Comparison of ENCODE assay signal across 16 mouse cellular contexts in the genomic region with DNA sequence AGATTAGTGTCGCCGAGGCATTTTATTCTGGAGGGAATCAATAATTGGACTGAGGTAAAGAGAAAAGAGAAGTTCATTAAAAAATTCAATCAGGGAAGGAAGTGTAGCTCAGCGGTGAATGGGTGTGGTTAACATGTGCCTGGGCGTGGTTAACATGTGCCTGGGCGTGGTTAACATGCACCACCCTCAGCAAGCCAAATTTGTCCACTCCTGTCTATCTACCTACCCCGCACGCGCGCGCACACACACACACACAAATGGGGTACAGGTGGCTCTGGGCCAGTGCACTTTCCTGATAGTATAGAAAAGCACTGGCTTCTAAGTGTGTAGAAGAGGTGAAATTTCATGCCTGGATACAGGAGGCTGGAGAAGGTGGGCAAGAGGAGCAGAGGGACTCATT. TPM values are rescaled to one million over a fixed set of nuclear protein-coding genes. Genes with fewer than 3 reads are reported as not detected.
DNase-seq lines count a peak whose midpoint lies in the region; ATAC-seq lines count a peak whose summit lies in the region.
"Had no signal": no experiment of that assay in that cellular context is flagged by ENCODE, and none has a peak within 500 bp of the region (broad histone marks: within the 10 kb centered on the region; RNA-seq: fewer than 3 reads in every experiment).

No protein-coding gene starts in this region.

- 0 out of 2 replicates have a peak overlapping the region, but pooled peaks have one; percentile 13 for H3K27ac ChIP-seq in liver, embryonic 16.5 days (ENCODE audit: low read length)
- peak overlapping the region; percentile 35; the same call in 1 of the 2 replicates for H3K27ac ChIP-seq in stomach, embryonic 16.5 days (ENCODE audit: low read length)
- H3K27ac ChIP-seq: hindbrain, embryonic 15.5 days; layer of hippocampus, adult 2 months; limb, embryonic 13.5 days had no signal

- peaks cover 11% of the 10 kb centered on the region for H3K27me3 ChIP-seq in liver, embryonic 16.5 days (ENCODE audit: control insufficient read depth, insufficient read depth, low read depth, low read length)
- H3K27me3 ChIP-seq in stomach, embryonic 16.5 days (ENCODE audit: control insufficient read depth, insufficient read depth, low read length), result no peaks in the 10 kb centered on the region
- H3K27me3 ChIP-seq: hindbrain, embryonic 15.5 days; limb, embryonic 13.5 days had no signal

- peaks cover 16% of the 10 kb centered on the region for H3K4me1 ChIP-seq in liver, embryonic 16.5 days (ENCODE audit: control insufficient read depth, low read depth, low read length)
- no peaks in the 10 kb centered on the region for H3K4me1 ChIP-seq in stomach, embryonic 16.5 days (ENCODE audit: control insufficient read depth, insufficient read depth, low read length)
- H3K4me1 ChIP-seq: hindbrain, embryonic 15.5 days; limb, embryonic 13.5 days had no signal

- H3K36me3 ChIP-seq in liver, embryonic 16.5 days (ENCODE audit: control insufficient read depth, insufficient read depth), result no peaks in the 10 kb centered on the region
- no peaks in the 10 kb centered on the region for H3K36me3 ChIP-seq in stomach, embryonic 16.5 days (ENCODE audit: control insufficient read depth, insufficient read depth, low read length)
- H3K36me3 ChIP-seq: hindbrain, embryonic 15.5 days; limb, embryonic 13.5 days had no signal

- peak overlapping the region; percentile 41 for H3K4me2 ChIP-seq in liver, embryonic 16.5 days (ENCODE audit: low read depth, low read length)
- H3K4me2 ChIP-seq in stomach, embryonic 16.5 days (ENCODE audit: low read depth, low read length), result no peak overlapping the region
- H3K4me2 ChIP-seq: hindbrain, embryonic 15.5 days; limb, embryonic 13.5 days; midbrain, embryonic 11.5 days had no signal

- H3K4me3 ChIP-seq in liver, embryonic 16.5 days (ENCODE audit: low read depth, low read length), result no peak overlapping the region; the same call in 1 of the 2 replicates
- H3K4me3 ChIP-seq in stomach, embryonic 16.5 days (replicated peaks; ENCODE audit: low read length), result no peak overlapping the region
- H3K4me3 ChIP-seq: hindbrain, embryonic 15.5 days; layer of hippocampus, adult 2 months; limb, embryonic 13.5 days had no signal

- ATAC-seq in erythroid progenitor cell, adult 5-6 weeks (replicated peaks; ENCODE audit: low FRiP score, poor library complexity, severe bottlenecking), result peak; percentile 94
- peak; percentile 89 for ATAC-seq in liver, embryonic 16.5 days (ENCODE audit: low read depth)
- ATAC-seq in stomach, embryonic 16.5 days (ENCODE audit: insufficient read depth, low FRiP score), result no peak

- WGBS in liver, embryonic 16.5 days (ENCODE audit: insufficient replicate concordance), result 47% methylated on average over 10 of the region's 10 CpGs
- 86% methylated on average over 10 of the region's 10 CpGs for WGBS in stomach, embryonic 16.5 days

- no peaks in the 10 kb centered on the region for H3K9me3 ChIP-seq in liver, embryonic 16.5 days (replicated peaks; ENCODE audit: control insufficient read depth, low read length)
- H3K9me3 ChIP-seq in stomach, embryonic 16.5 days (replicated peaks; ENCODE audit: control insufficient read depth, low read length), result no peaks in the 10 kb centered on the region
- H3K9me3 ChIP-seq: hindbrain, embryonic 15.5 days; limb, embryonic 13.5 days had no signal

- peak; percentile 30 for DNase-seq in spleen, adult 12 weeks (ENCODE audit: low spot score)
- DNase-seq in spleen, adult 18-20 months, result no peak
- DNase-seq in adrenal gland, postnatal 14 days, result no peak
- DNase-seq in right cerebral cortex, adult 2 months (ENCODE audit: low spot score in 2 of 2), result no peak
- DNase-seq in frontal cortex, adult 2 months (ENCODE audit: extremely low spot score in 1 of 2, low spot score in 1 of 2), result no peak
- DNase-seq: cerebellum, adult 2 months; embryo, embryonic 11 days; kidney, adult 8-10 months; lung, postnatal 10 days had no signal

- H3K9ac ChIP-seq in liver, embryonic 16.5 days (ENCODE audit: low read depth, low read length), result no peak overlapping the region
- H3K9ac ChIP-seq in stomach, embryonic 16.5 days (ENCODE audit: low read length), result no peak overlapping the region
- H3K9ac ChIP-seq: hindbrain, embryonic 15.5 days; limb, embryonic 13.5 days had no signal

RNA-seq across cellular contexts. Expression of gene Siah1a, which starts 19.4 kb away (rescaled TPM):
- total RNA-seq in erythroid progenitor cell, adult 5-6 weeks (2015; ENCODE audit: low replicate concordance), result 22.2 and 45.0 TPM in 2 replicates
- 37.6 and 46.2 TPM in 2 replicates for total RNA-seq in erythroid progenitor cell, adult 5-6 weeks (2017; ENCODE audit: low replicate concordance)
- polyA plus RNA-seq in liver, embryonic 16.5 days (2015; fragmentation: Nextera tagmentation; extraction: Ambion mirVana), result 10.2 and 12.2 TPM in 2 replicates
- polyA plus RNA-seq in stomach, embryonic 16.5 days (2015; fragmentation: Nextera tagmentation; extraction: Ambion mirVana), result 23.9 and 26.6 TPM in 2 replicates
- total RNA-seq in adrenal gland, postnatal 14 days (2021), result 19.4 and 20.2 TPM in 2 replicates
- polyA plus RNA-seq in frontal cortex, adult 2 months (2012; rRNA removed), result 34.8 and 35.3 TPM in 2 replicates

RNA-seq across cellular contexts. Expression of gene Gm10638, which starts 19.7 kb away (rescaled TPM):
- total RNA-seq in erythroid progenitor cell, adult 5-6 weeks (2015; ENCODE audit: low replicate concordance), result not detected in 2 replicates
- 2.6 TPM in 1 of 2 replicates, not detected in the other for total RNA-seq in erythroid progenitor cell, adult 5-6 weeks (2017; ENCODE audit: low replicate concordance)
- 0.71 and 0.80 TPM in 2 replicates for polyA plus RNA-seq in liver, embryonic 16.5 days (2015; fragmentation: Nextera tagmentation; extraction: Ambion mirVana)
- 1.8 and 2.2 TPM in 2 replicates for polyA plus RNA-seq in stomach, embryonic 16.5 days (2015; fragmentation: Nextera tagmentation; extraction: Ambion mirVana)
- 2.7 and 4.4 TPM in 2 replicates for total RNA-seq in adrenal gland, postnatal 14 days (2021)
- 2.7 and 3.1 TPM in 2 replicates for polyA plus RNA-seq in frontal cortex, adult 2 months (2012; rRNA removed)
